Mouse (Mus musculus) 3T3-L1 (cell line): Measurements from ENCODE around the gene Cs.
"Not testable (repeated sequence)": the region's sequence is repeated elsewhere in the genome, so short reads cannot be mapped to it uniquely, and the experiment has no call there.

Experiments used
- DNase-seq: peaks from one replicate; pipeline ENCODE4 v3.0.0-alpha.2; 2015; ENCODE audit warnings: low read depth, low spot score

The Cs gene

DNA sequence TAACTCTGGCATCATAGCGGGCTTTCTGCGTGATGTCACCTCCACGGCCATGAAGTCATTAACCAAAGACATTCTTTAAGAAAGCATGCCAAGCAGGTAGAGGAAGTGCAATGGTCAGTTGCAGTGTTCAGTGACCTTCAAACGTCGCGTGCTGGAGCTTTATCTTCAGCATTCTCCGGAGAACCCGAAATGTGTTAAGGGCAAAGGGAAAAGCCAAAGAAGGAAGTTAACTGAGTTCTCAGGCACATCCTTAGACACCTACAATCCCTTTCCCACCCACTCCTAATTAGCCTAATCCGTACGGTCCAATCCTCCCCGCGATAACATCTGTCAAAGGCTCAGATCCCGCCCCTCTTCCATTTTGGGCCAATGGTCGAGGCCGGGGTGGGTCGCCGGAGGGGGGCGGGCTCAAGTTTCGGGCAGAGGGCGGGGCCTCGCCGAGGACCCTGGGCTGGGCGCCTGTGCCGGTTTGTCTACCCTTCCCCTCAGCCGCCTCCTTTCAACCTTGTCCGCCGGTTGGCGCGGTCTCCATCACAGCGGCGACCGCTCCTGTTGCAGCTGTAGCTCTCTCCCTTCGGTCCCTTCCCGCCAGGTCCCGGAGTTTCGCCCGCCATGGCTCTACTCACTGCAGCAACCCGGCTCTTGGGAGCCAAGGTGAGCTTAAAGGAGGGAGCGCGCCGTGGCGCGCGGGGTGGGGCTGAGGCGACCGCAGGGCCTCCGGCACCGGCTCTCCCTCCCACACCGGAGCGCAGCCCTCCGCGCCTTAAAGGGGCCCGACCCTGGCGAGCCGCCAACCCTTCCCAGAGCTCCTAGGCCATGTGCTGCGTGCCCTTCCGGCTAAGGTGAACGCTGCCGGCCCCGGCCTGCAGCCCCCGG lies at the start of gene Cs:
Cs (plus strand) TSS at position 429 of the 876 bp plus-strand sequence.
- DNase-seq = peak; percentile 98

GRCm38 (mm10) chr10:128290594-128290993 lies 46.9 kb upstream of the Cs start:
- not testable (repeated sequence) for DNase-seq

DNA sequence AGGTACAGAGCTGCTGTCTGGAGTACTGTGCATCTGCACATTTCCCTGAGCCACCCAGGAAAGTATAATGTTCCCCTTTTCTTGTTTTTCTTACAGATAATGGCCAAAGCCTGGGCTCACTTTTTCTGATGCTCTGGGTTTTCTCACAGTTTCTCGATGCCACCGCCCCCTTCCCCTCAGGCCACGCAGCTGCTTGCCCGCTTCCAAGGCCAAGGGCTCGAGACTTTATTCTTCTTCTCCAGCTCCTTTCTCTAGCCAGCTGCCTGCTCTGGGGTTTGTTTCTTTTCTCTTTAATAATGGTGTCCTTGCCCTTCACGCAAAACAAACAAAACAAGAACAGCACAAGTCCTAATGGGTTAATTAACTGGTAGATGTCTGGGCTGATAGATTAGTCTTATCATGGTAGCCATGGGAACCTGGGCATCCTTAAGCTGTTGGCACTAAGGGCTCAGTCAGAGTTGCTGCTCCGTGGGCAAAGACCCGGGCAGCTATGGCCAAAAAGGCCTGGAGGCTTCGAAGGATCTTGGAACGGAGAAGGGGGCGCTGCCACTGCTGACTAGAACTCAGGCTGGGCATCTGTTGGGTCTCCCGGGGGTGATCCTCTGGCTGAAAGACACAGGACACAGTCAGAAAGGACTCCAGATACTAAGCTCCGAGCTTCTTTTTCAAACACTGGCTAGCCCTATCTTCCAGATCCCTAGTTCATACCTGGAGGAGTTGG lies 41.0 kb upstream of the Cs start:
- DNase-seq = no peak

DNA sequence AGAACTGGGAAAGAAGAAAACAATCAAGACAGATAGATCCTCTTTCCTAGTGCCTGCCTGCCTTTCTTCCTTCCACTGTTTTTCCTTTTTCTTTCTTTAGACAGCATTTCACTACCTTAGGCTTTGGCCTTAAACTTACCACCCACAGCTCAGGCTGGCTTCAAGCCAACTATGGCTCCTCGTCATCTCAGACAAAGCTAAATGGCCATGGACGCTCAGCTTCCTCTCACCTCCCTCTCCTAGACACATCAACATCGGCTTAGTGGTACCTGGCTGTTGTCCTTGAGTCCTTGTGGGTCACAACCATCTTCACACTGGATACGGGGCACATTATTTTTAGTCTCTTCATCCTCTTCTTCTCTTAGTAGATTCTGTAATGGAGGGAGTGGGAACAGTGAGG lies 40.3 kb upstream of the Cs start:
- DNase-seq = no peak

DNA sequence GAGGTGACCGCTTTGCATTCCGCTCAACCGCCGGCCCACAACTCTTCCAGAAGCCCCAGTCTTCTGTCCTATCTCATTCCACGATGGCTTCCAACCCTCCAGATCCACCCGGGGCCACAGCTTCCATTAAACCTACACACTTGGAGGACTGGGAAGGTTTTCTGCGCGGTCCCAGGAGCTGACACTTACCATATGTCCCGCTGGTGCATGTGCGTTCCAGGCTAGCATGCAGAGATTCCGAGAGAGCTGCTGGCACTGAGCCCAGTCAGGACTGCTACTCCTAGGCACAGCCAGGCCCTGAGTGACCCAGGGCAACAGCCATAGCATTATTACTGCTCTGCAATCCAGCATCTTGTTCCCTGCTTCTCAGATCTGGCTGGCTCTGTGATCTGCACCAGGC lies 39.9 kb upstream of the Cs start:
- DNase-seq = no peak

DNA sequence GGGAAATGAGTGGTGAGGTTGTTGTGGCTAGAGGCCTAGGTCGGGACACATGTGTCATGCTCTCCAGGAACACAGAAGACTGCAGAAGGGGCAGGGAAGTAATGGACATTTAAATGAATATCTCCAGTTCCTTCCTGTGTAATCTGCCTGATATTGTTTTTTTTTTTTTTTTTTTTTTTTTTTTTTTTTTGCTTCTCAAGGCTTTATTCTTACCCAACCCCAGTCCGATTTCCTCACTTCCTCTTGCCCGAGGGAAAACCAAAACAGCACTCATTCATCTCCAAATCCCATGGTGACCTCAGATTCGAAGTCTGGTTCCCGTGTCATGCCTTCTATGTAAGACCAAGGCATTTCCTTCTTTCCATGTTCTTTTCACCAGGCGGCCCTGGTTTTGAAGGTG lies 39.3 kb upstream of the Cs start:
- DNase-seq = peak; percentile 43

DNA sequence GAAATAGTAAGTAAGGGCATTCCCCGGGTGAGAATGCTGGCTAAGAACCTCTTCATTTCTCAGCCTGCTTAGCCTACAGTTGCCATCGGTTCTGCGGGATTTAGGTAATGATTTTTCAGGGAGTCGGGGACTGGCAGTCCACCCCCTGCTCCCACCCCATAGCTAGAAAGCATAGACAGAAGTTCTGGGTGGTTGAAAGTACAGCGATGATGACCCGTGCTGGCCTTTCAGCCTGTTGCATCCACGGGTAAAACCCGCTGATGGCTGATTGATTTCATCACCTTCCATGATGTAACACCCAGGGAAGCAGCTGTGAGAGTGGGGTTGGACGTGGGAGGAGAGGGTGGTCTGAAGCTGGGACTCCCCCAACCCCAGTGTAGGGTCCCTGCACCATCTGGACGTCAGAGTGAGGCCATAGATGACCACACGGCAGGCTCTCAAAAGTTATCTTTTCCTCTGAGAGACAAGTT lies 38.8 kb upstream of the Cs start, which contains the start of gene Il23a:
Il23a (minus strand) TSS at position 51 of the 470 bp plus-strand sequence.
- no peak for DNase-seq

DNA sequence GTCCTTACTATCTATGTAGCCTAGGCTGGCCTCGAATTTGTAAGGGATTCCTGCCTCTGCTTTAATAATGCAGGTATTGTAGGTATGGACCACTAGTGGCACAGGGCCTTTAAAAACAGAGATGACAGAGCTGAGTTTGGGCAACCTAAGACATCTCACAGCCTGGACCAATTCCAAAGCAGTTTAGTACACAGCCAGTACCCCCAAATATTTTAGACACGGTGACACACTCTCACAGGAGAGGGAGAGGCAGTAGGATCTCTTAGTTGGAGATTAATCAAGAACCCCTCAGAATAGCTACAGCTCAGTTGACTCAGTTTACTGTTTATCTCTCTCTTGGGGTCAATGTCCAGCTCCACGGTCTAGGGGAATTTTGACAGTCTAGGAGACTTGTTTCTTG lies 35.2 kb upstream of the Cs start:
- peak; percentile 29 for DNase-seq

DNA sequence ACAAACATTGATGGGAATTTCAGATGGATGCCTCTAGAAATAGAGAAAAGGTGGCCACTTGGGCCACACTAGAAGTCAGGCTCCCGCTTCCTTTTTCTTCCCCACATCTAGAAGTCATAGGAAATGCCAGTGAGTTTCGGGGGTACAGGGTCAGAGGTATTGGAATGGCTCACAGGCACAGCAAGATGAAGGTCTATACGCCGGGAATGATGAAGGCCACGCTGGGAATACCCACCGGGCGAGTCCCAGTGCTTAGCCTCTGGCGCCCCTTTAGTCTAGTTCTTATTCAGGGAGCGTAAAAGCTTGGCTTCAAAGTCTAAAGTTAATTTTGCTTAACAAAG lies 34.8 kb upstream of the Cs start:
- no peak for DNase-seq

- peak; percentile 100 for DNase-seq
These were observed 34.2 kb upstream of the Cs start, which contains the start of gene Pan2 for GRCm38 (mm10) chr10:128303126-128304021. Gene Pan2, plus strand, starts transcription at chr10:128303335.

DNA sequence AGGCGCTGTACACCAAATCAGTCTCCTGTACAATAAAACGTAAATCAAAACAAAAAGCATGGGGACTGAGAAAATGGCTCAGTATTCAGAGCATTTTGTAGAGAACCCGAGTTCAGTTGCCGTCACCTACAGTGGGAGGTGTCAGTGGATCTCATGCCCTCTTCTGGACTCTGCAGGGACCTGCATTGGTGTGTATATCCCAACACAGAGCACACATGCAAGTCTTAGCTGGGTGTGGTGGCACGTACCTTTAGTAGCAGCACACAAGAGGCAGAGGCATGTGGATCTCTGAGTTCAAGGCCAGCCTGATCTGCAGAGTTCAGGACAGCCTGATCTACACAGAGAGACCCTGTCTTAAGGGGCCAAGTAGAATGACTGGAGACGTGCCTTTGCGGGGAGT lies 27.9 kb upstream of the Cs start:
- no peak for DNase-seq

DNA sequence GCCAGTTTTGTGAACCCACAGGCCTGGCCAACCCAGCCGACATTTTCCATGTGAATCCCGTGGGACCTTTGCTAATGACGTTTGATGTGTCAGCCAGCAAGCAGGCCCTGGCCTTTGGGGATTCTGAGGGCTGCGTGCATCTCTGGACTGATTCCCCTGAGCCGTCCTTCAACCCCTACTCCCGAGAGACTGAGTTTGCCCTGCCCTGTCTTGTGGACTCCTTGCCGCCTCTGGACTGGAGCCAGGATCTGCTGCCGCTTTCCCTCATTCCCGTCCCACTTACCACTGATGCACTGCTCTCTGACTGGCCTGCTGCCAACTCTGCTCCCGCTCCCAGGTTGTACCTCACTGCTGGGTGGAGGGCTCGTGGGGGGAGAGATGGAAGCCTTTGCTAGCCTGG lies 27.4 kb upstream of the Cs start:
- no peak for DNase-seq

DNA sequence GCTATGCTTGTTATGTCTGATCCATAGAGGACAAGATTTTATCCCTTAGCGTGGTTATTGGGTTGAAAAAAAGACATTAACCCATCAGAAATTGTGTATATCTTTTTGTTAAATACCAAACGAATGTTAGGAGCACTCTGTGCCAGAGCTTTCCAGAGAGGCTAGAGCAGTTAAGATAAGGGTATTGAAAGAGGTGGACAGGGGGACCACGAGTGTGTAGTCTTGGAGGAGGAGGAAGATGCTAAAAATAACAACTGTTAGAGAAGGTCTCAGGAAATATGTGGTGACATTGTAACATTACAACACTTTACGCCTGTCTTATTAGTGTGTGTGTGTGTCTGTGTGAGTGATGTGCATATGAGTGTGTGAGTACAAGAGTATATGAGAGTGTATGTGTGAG lies 26.6 kb upstream of the Cs start:
- no peak for DNase-seq

DNA sequence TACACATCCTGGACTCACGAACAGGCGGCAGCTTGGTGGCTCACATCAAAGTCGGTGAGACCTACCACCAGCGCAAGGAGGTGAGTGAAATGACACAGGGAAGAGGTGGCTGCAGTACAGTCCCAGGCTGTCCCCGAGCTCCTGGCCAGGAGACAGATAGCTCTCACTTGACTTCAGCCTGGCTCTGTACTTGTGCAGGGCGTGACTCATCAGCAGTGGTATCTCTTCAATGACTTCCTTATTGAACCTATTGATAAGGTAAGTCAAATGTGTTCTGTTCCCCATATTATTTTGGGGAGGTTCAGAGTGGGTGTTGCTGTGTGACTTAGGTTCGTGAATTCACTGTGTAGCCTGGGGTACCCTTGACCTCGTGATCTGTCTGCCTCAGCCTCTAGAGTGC lies 22.0 kb upstream of the Cs start:
- no peak for DNase-seq

DNA sequence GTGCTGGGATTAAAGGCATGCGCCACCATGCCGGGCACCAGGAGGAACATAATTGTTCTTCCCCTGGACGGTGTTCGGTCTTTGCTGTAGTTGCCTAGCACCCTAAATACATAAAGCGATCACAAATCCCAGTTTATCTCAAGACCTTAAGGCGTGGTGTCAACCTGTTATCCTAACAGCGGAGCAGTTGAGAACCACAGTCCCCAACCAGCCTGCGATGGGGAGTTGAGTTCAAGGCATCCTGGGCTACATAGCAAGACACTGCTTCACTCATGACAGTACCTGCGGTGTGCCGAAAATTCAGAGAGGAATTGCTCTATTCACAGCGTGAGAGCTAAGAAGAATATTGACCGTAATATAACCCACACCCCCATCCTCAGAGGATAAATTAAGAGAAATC lies 15.9 kb upstream of the Cs start:
- no peak for DNase-seq

DNA sequence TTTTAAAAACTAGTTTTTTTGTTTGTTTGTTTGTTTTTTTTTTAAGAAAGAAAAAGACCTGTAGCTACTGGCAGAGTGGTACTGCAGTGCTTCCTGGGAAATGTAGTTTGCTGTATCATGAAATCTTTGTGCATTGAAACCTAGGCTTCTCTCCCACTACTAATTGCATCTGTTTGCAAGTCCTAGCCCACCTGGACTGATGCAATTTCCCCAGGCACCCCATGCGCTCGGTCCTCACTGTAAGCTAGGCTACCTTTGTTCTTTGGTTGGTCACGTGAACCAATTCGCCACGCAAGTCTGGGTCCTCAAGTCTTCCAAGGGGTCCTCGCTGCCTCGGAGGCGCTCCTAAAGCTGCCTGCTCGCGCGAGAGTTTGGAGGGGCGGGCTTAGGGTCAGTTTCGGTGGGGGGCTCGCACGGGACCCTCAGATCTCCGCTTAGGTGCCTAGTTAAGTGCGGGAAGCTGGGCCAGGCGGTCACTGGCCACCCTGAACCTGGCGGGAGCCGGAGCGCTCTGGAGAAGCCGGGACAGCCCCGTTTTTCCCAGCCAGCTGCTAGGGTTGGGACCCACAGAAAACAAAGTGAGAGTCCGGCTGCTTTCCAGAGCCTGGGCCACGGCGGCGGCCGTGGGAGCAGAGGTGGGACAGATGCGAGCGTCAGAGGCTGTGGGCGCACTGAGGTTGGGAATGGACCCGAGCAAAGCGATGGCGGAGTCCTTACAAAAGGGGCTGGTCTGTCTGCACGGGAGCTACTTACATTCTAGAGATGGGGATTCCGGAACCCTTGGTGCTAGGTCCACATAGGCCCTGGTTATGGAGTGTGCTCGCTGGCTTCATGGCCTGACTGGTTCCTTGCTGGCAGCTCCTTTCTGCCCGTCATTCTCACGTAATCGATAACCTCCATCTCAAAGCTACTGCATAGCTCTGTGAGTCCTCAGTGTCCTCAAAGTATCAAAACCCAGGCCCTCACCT lies 15.1 kb upstream of the Cs start, which contains the start of gene Cnpy2:
Cnpy2 (plus strand) TSS at position 319 of the 968 bp plus-strand sequence.
- DNase-seq = peak; percentile 90

- no peak for DNase-seq
These were observed 14.0 kb upstream of the Cs start for GRCm38 (mm10) chr10:128323516-128323915.

- no peak for DNase-seq
These were observed 10.7 kb upstream of the Cs start for GRCm38 (mm10) chr10:128326825-128327224.

- DNase-seq = peak; percentile 44
These were observed 9.9 kb upstream of the Cs start for GRCm38 (mm10) chr10:128327610-128328009.
